Mouse (Mus musculus) forelimb bud, embryonic 11.5 days (tissue): ENCODE measurements around the gene Hrnr.

ENCODE experiments used
- DNase-seq: peaks from one replicate; pipeline ENCODE4 v3.0.0-alpha.2; 2012; ENCODE audit warnings: low read depth, low spot score

Gene Hrnr

DNA sequence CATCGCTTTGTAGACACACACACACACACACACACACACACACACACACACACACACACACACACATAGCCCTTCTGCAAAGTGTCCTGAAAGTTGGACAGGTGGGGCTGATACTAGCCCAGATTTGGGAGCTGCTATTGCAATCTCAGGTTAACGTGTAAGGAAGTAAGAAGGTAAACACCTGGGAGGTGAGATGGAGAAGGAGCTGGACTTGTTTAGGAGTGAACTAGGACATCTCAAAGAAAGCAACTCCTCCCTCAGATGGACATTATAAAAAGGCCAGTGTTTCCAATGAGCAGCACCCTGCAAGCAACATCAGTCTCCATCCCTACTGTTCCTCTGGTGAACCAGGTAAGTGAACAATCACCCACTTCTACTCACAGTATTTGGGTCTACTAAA is at the start of gene Hrnr:
Gene Hrnr (plus strand): TSS at position 301 of the 400 bp plus-strand sequence.
- no peak for DNase-seq

DNA sequence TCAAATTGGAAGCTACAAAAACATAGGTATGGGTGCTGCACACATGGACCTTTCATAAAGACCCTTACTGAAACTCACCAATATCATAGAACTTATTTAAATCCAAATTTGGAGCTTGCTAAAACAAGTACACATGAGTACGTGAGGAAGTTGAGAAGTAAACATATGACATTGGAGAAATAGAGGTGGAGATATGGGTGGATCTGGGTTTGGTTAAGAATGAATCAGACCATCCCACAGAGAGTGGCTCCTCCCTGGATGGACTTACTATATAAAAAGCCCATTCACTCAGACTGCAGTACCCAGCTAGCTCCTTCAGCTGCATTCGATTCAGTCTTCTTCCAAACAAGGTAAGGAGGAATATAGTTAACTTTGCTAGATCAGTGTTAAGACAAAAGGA is 46.3 kb upstream of the Hrnr start, which contains the start of gene Flg:
Gene Flg (plus strand): TSS at position 301 of the 400 bp plus-strand sequence.
- DNase-seq, result no peak

DNA sequence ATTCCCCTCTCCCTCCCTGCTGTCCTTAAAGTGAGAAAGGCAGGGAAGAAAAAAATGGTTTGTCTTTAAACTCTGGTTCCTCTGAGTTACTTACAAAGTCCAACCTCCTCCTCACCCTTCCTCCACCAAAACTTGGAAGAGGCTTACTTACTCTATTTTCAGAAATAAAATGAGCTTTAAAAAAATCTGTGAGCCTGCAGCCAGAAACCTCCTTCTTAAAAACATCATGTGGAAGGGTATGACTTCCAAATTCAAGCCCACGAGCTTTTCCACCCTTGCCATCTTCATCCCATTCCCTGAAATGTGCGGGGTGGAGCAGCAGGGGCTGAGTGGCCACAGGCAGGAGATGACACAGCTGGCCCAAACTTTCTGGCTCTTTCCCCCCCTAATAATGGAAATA is 22.0 kb upstream of the Hrnr start:
- no peak for DNase-seq

- no peak for DNase-seq
These were observed 19.7 kb upstream of the Hrnr start for GRCm38 (mm10) chr3:93299832-93300231.

DNA sequence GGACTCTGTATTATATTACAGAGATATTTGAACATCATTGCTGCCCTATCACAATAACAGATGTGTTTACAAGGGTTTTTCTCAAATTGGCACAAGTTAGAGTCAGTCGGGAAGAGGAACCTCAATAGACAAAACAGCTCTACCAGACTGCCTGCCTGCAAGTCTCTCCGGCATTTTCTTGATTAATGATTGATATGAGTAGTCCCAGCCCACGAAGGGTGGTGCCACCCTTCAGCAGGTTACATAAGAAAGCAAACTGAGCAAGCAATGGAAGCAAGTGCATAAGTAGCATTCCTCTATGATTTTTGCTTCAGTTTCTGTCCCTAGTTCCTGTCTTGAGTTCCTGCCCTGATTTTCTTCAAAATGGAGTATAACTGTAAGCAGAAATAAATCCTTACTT is 17.7 kb upstream of the Hrnr start:
- DNase-seq, result no peak

GRCm38 (mm10) chr3:93306142-93306541 is 13.4 kb upstream of the Hrnr start:
- no peak for DNase-seq

GRCm38 (mm10) chr3:93311371-93311770 is 8.2 kb upstream of the Hrnr start:
- no peak for DNase-seq

- no peak for DNase-seq
These were observed 5.2 kb upstream of the Hrnr start for GRCm38 (mm10) chr3:93314388-93314787.

- DNase-seq, result no peak
These were observed 18.2 kb downstream of the Hrnr start for GRCm38 (mm10) chr3:93337749-93338148.

GRCm38 (mm10) chr3:93340021-93340420 is 20.5 kb downstream of the Hrnr start:
- no peak for DNase-seq

DNA sequence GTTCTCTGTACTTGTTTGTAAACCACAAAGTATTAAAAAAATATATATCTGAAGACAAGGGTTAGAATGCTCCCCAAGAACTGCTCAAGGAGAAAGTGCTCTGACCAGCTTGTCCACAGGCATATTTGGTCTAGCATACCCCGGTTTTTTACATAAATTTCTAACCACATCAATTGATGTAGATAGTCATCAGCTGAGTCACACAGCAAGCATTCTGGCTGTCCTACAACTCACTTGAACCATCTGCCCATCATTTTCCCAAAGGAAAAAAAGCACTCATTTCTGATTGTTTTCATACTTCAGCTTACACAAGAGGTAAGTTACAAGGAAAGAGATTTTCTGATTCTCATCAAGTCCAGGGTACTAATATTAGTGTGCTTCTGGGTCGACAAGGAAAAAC is 27.3 kb downstream of the Hrnr start:
- no peak for DNase-seq

GRCm38 (mm10) chr3:93360045-93360444 is 40.5 kb downstream of the Hrnr start:
- peak; percentile 34 for DNase-seq

DNA sequence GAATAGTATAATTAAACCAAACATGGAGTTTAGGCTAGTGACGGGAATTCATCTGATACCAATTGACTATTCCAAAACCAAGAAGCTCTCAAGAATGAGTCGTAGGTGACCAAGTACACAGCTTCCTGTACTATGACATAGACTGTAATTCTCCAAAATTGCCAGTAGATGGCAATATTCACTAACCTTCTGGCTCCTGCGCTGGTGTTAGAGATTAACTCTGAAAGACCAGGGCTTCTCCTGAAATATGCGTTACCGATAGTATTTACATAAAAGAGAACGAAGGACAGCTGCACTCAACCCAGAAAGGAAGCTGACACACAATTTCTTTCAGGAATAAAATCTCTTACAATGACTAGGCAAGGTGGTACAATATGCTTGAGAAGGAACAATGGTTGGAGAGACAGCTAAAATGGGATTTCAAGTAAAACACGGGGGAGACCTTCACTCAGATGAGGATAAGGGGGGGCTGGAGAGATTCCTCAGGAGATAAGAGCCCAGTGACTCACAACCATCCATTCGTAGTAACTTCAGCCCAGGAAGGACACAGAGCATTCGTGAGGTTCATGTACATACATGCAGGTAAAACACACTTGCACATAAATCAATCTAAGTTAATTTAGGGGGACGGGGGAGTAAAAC is 42.5 kb downstream of the Hrnr start:
- peak; percentile 67 for DNase-seq

DNA sequence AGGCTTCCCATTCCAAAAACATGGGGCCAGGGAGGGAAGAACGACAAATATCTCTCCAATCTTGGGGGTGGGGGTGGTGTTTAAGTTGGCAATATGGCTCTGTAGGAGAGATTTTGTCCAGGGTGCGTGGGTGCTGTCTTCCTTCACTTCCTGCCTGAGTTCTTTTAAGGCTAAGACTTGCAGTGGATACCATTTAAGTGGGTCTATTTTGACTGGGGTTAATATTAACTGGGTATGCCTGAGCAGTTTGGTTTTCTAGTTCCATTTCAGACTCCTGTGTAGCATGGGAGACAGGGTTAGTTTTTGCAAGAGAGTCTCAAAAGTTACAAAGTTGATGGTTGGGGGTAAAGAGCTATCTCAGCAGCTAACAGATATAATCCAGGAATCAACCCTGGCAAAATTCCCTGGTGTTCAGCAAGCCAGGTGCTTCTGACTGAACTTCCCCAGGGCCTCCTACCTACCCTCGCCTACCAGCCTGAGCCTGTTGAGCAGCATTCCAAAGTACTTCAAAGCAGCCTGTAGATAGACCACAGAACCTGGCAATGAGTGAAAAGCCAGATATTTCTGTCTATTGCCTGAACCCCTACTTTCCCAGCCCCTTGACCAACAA is 47.5 kb downstream of the Hrnr start:
- DNase-seq, result peak; percentile 10

- no peak for DNase-seq
These were observed 48.6 kb downstream of the Hrnr start for GRCm38 (mm10) chr3:93368171-93368570.

DNA sequence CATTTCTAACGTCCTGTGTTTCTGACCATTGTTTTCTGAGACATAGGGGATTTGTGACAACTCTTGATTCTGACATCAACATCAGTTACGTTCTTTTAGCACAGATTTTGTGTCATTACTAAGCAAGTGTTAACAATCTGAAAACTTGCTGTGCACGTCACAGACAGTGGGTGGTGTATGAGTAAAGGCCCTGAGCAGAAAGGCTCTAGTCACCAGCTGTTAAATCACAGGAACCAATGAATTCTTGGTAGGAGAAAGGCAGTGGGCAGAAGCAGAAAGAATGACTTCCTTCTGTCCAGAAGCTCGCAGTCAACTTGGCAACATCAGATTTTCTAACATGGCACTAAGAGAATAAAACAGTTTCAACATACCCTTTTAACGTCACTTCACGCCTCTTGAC is 53.9 kb downstream of the Hrnr start:
- no peak for DNase-seq

- DNase-seq, result no peak
These were observed 55.6 kb downstream of the Hrnr start for GRCm38 (mm10) chr3:93375196-93375595.

DNA sequence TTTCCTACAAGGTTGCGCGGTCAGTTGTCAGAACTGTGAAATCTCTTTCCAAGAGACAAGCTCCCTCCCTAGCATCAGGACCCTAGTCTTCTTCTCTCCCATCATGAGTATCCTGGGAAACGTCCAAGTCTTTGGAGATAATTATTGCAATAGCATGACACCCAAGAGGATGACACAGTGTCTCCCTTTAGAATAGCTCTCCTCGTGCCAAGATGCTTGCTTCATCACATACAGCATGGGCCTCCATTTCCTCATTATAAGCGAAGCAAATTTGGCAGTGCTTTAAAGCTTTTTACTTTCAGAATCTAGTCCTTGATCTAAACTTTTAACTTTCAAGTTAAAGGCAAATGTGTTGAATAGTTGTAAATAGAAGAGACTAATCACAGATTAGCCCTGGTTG is 56.1 kb downstream of the Hrnr start:
- DNase-seq, result no peak

- no peak for DNase-seq
These were observed 58.6 kb downstream of the Hrnr start for GRCm38 (mm10) chr3:93378146-93378545.
